Mouse (Mus musculus) ES-E14 (cell line): ENCODE results near the gene Cyth4. TPM values are rescaled to one million over a fixed set of nuclear protein-coding genes. Genes with fewer than 3 reads are reported as not detected.

Source experiments
- DNase-seq: peaks from one replicate; pipeline ENCODE4 v3.0.0-alpha.2; 2013; ENCODE audit warnings: low read depth, low spot score
- H3K27ac ChIP-seq: 2 replicates; pipeline ENCODE4 v1.5.1; 2012; ENCODE audit warnings: low read depth, mild to moderate bottlenecking, low read length, moderate library complexity, mixed read lengths; ENCODE audit not compliant: poor library complexity, insufficient read depth, severe bottlenecking
- H3K36me3 ChIP-seq: 2 replicates; pipeline ENCODE4 v1.6.1; 2012; ENCODE audit warnings: mild to moderate bottlenecking, low read length, moderate library complexity, mixed read lengths; ENCODE audit not compliant: control insufficient read depth, poor library complexity, insufficient read depth, severe bottlenecking
- H3K4me1 ChIP-seq, 2 experiments: fragments of 150-350 bp in 1 of 2; sonication (generic) in 1 of 2; 2 replicates each; pipeline ENCODE4 v1.6.1; 2012; ENCODE audit warnings: low read length in 2 of 2, mild to moderate bottlenecking in 1 of 2, mixed read lengths in 1 of 2; ENCODE audit not compliant: control insufficient read depth in 2 of 2, insufficient read depth in 2 of 2, poor library complexity in 1 of 2
- H3K4me3 ChIP-seq, 2 experiments: fragments of 150-350 bp in 1 of 2; sonication (generic) in 1 of 2; 2 replicates each; pipeline ENCODE4 v1.5.1; 2012; ENCODE audit warnings: low read length in 2 of 2, low read depth in 1 of 2, mild to moderate bottlenecking in 1 of 2, mixed read lengths in 1 of 2; ENCODE audit not compliant: insufficient read depth in 1 of 2, poor library complexity in 1 of 2, severe bottlenecking in 1 of 2
- H3K9ac ChIP-seq: 2 replicates; pipeline ENCODE4 v1.6.1; 2012; ENCODE audit warnings: low read depth, mild to moderate bottlenecking, low read length, mixed read lengths; ENCODE audit not compliant: poor library complexity, insufficient read depth, severe bottlenecking
- H3K9me3 ChIP-seq: fragments of 150-350 bp; sonication (generic); 2 replicates; pipeline ENCODE4 v1.6.1; 2012; ENCODE audit warnings: low read depth, mild to moderate bottlenecking, low read length; ENCODE audit not compliant: control insufficient read depth, insufficient read depth
- CHD2 ChIP-seq: IDR thresholded peaks from 2 replicates; pipeline ENCODE4 v1.6.1; 2014; ENCODE audit warnings: mild to moderate bottlenecking, low read depth, low read length, inconsistent platforms
- HCFC1 ChIP-seq: IDR thresholded peaks from 2 replicates; pipeline ENCODE4 v1.6.1; 2012; ENCODE audit warnings: low read length, inconsistent platforms, borderline replicate concordance; ENCODE audit not compliant: insufficient read depth
- MAFK ChIP-seq: IDR thresholded peaks from 2 replicates; pipeline ENCODE4 v1.6.1; 2014; ENCODE audit warnings: mild to moderate bottlenecking, low read depth, low read length, inconsistent platforms; ENCODE audit not compliant: insufficient read depth
- ZC3H11A ChIP-seq: IDR thresholded peaks from 2 replicates; pipeline ENCODE4 v1.6.1; 2012; ENCODE audit warnings: low read depth, mild to moderate bottlenecking, inconsistent platforms, low read length, borderline replicate concordance
- ZNF384 ChIP-seq: IDR thresholded peaks from 2 replicates; pipeline ENCODE4 v1.6.1; 2012; ENCODE audit warnings: low read depth, low read length, inconsistent platforms
- in situ Hi-C, 2 experiments: fragments of 600-800 bp; cut with MboI; formaldehyde crosslinking; loops; one replicate each; pipeline ENCODE4 v1.15.1; 2025; ENCODE audit warnings: low sequenced_read_pairs in 2 of 2, inconsistent platforms in 1 of 2; ENCODE audit not compliant: unreplicated experiment in 2 of 2
- total RNA-seq: library from RNA; depleted of rRNA; stranded (reverse); fragments of 300-350 nt; gene quantifications from 2 replicates; pipeline ENCODE4 v1.2.3, GENCODE M21; 2012

The Cyth4 gene
- total RNA-seq, 1 experiment: 2.3 TPM

GRCm38 (mm10) chr15:78549189-78549734 is 47.6 kb upstream of the Cyth4 start:
- TF ChIP-seq HCFC1 (no peak), ZNF384 (no peak), CHD2 (no peak), ZC3H11A (no peak), MAFK (no peak)
- Histone ChIP-seq H3K4me3 (no peak overlapping the region), H3K36me3 (peaks cover 4% of the 10 kb centered on the region; the same call in 1 of the 2 replicates), H3K27ac (no peak overlapping the region), H3K9ac (no peak overlapping the region), H3K4me1 (peaks cover 8 to 21% of the 10 kb centered on the region in 2 experiments), H3K9me3 (no peaks in the 10 kb centered on the region)
- DNase-seq: no peak
- in situ Hi-C loops: no loop called here

GRCm38 (mm10) chr15:78554545-78555313 is 42.1 kb upstream of the Cyth4 start:
- H3K36me3 ChIP-seq: peaks cover 4% of the 10 kb centered on the region; the same call in 1 of the 2 replicates
- no peak for DNase-seq
- in situ Hi-C loops: no loop called here
- peak overlapping the region; percentile 72 to 91 for H3K4me3 ChIP-seq
- TF ChIP-seq CHD2 (peak; percentile 38; the same call in 1 of the 2 replicates), ZC3H11A (no peak)
- H3K4me1 ChIP-seq: peaks cover 0 to 4% of the 10 kb centered on the region in 2 experiments; a peak in 1 of 4 replicates
- H3K27ac ChIP-seq: 0 out of 2 replicates have a peak overlapping the region, but pooled peaks have one; percentile 17
- peak overlapping the region; percentile 79 for H3K9ac ChIP-seq
- H3K9me3 ChIP-seq: no peaks in the 10 kb centered on the region

- TF ChIP-seq CHD2 (no peak), MAFK (no peak), ZNF384 (no peak), ZC3H11A (no peak), HCFC1 (no peak)
- in situ Hi-C loops: no loop called here
- H3K9ac ChIP-seq: no peak overlapping the region
- H3K4me1 ChIP-seq: peaks cover 0 to 3% of the 10 kb centered on the region in 2 experiments; a peak in 1 of 4 replicates
- no peaks in the 10 kb centered on the region for H3K9me3 ChIP-seq
- no peak overlapping the region for H3K4me3 ChIP-seq
- no peak for DNase-seq
- H3K27ac ChIP-seq: no peak overlapping the region
- peaks cover 4% of the 10 kb centered on the region; the same call in 1 of the 2 replicates for H3K36me3 ChIP-seq
Observed at GRCm38 (mm10) chr15:78557693-78558535, 38.9 kb upstream of the Cyth4 start.

- no peak for DNase-seq
- Histone ChIP-seq H3K9me3 (no peaks in the 10 kb centered on the region), H3K9ac (no peak overlapping the region), H3K4me3 (no peak overlapping the region), H3K4me1 (peaks cover 0 to 3% of the 10 kb centered on the region in 2 experiments; a peak in 1 of 4 replicates), H3K27ac (no peak overlapping the region), H3K36me3 (no peaks in the 10 kb centered on the region)
- in situ Hi-C loops: no loop called here
- TF ChIP-seq CHD2 (no peak), ZC3H11A (no peak), MAFK (no peak), HCFC1 (no peak), ZNF384 (no peak)
Observed at GRCm38 (mm10) chr15:78559141-78559979, 37.5 kb upstream of the Cyth4 start.
